Mouse (Mus musculus): ENCODE results near the gene Rnf217. TPM values are rescaled to one million over a fixed set of nuclear protein-coding genes. Genes with fewer than 3 reads are reported as not detected.

The Rnf217 gene
- polyA plus RNA-seq (2012; rRNA removed), result 0.46 and 0.53 TPM in 2 replicates

DNA sequence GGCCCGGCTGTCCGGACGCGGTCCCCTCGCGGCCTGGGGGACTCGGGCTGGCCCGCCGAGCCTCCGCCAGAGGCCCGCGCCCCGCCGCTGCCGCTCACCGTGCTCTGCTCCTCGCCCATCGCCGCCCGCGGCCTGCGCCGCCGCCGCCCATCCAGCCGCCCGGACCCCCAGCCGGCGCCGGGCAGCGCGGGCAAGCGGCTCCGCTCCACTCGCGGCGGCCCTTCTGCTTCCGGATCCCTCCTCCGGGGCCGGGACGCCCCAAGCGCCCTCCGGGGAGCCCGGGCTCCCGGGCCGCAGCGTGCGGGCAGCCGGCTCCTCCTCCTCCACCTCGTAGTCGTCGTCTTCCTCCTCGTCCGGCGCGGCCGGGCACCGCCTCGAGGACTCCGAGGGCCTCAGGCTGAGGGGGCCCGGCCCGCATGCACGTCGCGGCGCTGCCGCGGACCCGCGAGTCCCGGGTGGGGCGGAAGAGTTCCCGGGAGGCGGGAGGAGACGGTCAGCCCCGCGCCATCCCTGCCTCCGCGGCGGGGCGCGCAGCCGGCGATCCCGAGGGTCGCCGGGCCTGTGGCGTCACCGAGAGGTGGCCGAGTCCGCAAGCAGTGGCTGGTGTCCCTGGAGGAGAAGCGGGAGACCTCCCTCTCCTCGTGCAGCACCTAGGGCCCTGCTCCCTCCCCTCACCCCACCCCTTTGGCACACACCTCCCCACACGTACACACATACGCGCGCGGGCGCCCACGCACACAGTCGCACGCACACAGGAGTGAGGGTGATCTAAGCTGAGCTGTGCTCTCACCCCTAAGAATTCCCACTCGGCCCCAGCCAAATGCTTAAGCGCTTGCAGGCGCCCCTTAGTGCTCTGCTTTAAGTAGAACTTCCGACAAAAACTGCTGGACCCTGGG, at the start of gene Rnf217:
Gene Rnf217, minus strand, starts transcription at position 119 of the 896 bp plus-strand sequence.
- DNase-seq (ENCODE audit: low read depth, low spot score), result no peak
- WGBS, result under 1% methylated on average over 97 of the region's 106 CpGs

DNA sequence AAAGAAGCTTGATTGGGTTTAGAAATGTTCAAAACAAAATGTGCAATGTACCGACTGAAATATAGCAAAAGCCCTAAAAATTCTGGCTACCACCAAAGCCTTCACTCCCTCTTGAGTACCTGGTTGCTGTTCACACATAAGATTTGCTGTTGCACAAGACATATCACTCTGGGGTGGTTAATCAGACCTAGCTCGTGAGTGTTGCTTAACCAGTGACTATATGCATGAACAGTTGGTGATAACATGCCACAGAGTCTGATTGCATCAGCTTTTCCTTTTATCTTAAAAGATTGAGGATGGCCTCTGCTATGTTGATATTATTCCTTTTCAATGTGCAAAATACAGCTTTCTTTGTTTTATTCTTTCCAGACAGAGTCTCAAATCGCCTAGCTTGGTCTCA, 38.3 kb upstream of the Rnf217 start:
- WGBS, result 66% methylated on average over 3 of the region's 3 CpGs
- DNase-seq (ENCODE audit: low read depth, low spot score), result no peak

DNA sequence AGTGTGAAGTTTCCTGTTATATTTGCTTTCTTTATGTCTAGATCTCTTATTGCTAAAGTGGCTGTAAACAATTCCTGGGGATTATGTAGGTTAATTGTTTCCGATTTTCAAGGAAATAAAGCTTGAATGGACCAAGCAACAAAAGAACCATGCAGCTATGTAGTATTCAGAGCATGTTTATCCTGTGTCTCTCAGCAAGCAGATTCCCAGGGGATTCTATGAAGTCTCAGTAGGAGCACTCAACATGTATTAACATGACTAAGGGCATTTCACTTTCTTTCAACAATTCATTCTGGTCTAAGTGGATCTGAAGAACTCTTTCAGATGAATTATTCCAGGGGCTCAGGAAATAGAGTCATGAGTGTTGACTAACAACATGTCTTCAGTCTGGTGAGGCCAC, 37.1 kb upstream of the Rnf217 start:
- no peak for DNase-seq (ENCODE audit: low read depth, low spot score)
- WGBS, result 55% methylated on average over 1 of the region's 1 CpGs

DNA sequence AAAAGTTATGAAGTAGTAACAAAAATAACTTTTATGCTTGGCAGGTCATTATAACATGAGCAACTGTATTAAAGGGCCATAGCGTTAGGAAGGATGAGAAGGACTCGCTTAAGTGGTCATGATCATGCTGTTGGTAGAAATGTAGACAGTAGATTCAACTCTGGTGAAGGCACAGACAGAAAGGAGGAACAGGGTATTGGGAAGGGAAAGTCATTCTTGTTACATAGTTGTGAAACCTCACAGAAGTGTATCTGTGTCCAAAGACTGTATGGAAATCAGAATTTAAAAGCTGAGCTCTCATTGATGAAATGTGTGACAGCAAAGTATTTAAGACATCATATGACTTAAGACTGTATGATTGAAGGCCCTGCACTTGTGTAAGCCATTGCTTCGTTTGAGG, 26.1 kb upstream of the Rnf217 start:
- DNase-seq (ENCODE audit: low read depth, low spot score), result no peak
- 80% methylated on average over 3 of the region's 3 CpGs for WGBS

DNA sequence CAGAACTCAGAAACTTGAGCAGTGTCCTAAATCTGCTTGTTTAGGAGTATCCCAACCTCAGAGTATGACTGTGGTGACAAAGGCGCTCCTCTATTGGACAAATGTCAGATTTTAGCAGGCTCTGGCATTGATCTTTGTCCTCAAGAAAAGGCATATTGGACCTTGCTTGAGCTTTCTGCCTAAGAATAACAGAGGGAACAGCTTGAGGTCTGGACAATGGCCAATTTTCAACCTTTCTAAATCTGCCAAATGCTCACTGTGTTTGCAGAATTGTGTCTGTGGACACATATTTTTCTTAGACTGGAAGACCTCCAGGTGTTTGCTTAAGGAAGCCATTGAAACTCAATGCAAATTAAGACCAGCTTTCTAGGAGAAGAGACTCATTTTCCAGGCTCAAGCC, 23.0 kb upstream of the Rnf217 start:
- no peak for DNase-seq (ENCODE audit: low read depth, low spot score)
- 47% methylated on average over 1 of the region's 1 CpGs for WGBS

DNA sequence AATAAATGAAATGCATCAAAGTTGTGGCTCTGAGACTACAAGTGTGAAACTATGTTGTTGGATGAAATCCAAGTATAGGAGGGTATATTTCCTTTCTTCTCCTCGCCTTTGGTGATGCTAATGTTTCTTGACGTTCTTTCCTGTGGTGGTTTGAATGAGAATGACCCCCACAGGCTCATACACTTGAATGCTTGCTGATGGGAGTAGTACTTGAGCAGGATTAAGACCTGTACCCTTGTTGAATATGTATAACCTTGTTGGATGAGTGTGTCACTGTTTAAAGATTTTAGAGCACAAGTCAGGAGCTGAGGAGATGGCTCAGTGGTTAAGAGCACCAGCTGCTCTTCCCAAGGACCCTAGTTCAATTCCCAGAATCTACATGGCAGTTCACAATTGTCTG, 6.4 kb upstream of the Rnf217 start:
- 58% methylated on average over 2 of the region's 2 CpGs for WGBS

DNA sequence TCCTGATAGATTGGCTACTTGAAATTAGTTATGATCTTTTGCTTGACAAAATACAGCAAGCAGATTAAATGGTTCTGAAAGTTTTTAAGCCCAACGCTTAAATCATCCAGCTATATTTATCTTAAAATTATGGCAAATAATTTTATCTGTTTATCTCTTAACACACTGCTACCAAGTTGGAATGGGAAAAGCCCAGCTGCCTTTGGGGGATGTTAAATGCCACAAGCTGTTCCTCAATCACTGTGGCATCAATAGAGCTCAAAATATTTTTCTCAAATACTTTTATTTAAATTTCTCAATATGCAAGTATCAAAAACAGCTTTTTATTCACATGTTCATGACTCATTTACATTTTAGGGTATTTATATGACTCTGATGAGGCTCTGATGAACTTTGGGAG, 5.1 kb upstream of the Rnf217 start:
- no peak for DNase-seq (ENCODE audit: low read depth, low spot score)
- 70% methylated on average over 1 of the region's 1 CpGs for WGBS

More for the DNA sequence above, 6.4 kb upstream of the Rnf217 start:
- no peak for DNase-seq (ENCODE audit: low read depth, low spot score)

DNA sequence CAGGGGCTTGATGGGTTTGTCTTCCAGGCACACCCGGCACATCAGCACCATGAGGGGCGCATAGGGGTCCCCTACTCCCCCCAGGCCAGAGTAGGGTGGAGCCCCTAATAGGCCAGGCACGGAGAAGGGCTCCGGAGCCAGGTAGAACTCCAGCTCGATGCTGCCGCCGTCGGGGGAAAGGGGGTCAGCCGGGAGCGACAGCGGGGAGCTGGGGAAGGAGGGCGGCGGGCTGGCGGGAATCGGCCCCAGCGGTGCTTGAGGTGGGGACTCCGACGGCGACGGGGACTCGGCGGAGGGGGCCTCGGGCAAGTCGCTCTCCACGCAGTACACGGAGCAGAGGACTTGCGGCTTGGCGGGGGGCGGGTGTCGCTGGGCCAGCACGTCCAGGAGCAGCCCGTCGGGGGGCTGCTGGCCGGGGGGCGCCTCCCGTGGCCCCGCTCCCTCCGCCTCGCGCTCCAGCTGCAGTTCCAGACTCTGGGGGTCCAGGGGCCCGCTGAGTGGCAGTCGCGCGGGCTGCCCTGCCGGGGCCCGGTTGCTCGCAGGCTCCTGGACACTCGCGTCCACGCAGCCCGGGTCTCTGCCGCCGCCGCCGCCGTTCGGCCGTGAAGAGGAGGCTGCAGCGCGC, 431 bp downstream of the Rnf217 start:
- WGBS, result 2% methylated on average over 58 of the region's 60 CpGs

DNA sequence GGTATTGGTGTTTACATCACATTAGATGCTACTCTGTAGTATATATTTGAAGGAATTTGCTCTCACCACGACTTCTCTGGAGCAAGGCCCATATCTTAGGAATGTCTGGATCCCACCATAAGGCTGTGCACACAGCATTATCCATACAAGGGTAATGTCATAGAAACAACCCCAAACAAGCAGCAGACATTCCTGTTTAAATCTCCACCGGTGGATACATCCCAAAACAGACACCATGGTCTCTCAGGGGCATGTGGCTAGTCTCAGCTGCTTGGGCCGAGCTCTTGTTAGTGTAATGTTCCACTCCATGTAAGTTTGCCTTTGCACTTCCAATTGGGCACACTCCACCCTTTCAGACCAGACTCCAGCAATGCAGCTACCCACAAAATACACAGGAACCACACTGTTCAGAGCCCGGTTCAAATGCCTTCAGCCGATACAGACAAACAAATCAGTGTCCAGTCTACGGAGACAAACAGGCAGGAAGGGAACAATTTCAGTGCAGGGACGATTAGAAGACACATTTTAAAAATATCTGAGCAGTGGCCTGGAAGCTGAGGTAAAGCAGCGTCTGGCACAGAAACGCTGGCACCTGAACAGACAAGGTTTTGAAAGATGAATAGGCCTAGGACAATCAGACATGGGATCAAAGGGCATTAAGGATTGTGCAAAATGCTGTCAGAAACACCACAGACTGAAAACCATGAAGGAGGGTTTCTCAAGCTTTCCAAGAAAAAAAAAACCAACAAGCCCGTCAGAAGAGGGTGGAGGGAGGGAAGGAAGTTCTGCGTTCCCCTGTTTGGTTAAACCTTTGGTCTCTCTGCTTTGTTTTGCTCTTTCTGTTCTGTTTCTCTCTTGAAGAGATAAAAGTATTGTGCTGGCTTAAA, 1.8 kb downstream of the Rnf217 start:
- DNase-seq (ENCODE audit: low read depth, low spot score), result no peak
- 8% methylated on average over 11 of the region's 11 CpGs for WGBS

More for the DNA sequence above, 431 bp downstream of the Rnf217 start:
- DNase-seq (ENCODE audit: low read depth, low spot score), result no peak

DNA sequence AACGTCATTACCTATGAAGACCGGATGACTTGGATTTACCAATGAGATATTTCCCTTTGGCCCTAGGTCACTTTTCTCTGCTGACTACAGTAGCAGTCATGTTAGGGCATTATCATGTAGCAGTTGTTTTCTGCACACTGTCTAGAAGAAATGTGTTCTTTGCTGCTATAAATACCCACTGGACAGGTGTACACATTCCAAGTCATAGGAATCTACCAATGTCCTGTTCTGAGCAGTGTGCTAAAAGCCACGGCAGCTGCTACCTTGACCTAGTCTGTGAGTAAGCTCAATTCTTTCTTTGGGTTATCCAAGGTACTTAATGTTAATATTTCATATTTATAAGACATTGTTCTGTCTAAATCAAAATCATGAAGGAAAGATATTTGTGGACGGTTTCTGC, 5.1 kb downstream of the Rnf217 start:
- WGBS, result 82% methylated on average over 4 of the region's 4 CpGs

DNA sequence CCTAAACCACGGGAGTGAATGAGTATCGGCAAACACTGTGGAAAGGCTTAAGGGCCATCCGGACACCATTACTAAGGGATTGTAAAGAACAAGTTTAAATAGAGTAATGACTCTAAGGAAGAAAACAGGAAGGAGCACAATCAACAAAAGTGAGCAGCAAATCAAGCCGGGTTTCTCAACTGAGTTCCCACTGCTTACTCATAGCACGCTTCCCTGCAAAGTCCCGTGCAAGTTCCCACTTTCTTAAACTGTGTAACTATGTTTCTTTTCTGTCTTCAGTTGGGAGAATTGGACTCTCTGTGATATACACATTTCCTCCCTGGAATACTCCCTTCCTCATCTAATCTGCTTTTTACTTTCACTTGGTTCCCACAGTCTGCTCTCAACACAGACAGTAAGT, 8.9 kb downstream of the Rnf217 start:
- no peak for DNase-seq (ENCODE audit: low read depth, low spot score)
- 77% methylated on average over 6 of the region's 6 CpGs for WGBS

More for the DNA sequence above, 5.1 kb downstream of the Rnf217 start:
- DNase-seq (ENCODE audit: low read depth, low spot score), result no peak

DNA sequence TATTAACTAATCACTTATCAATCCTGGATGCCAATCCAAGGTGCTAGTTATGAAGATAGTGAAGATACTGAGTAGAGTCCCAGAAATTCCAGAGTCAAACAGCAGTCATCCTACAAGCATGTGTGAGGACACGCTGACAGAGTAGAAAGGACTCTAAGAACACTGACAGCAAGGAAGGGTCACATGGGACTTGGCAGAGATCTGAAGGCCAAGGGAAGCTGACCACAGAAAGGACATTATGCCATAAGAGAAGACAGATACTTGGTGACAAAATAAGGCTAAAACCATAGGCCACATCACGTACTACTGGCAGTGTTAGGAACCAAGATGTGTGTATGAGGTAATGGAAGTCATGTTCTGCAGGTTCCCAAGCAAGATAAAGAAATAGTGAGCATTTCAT, 11.1 kb downstream of the Rnf217 start:
- WGBS, result 86% methylated on average over 2 of the region's 2 CpGs
- DNase-seq (ENCODE audit: low read depth, low spot score), result no peak

DNA sequence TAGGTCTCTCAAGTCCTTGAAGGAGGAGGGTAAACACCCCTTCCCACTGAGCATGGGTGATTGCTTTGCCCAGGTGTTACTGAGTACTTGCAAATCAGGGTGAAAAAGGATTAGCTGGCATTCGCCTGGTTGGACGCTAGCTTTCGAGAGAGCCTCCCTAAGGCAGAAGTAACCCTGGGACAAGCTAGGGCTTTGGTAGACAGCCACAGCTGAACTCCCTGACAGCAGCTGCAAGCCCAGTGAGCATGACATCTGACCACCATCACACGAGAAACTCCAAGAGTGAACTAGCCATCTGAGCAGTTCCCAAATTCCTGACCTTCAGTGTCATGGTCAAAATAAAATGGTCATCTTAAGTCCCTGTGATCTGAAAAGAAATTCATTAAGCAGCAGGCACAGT, 12.2 kb downstream of the Rnf217 start:
- DNase-seq (ENCODE audit: low read depth, low spot score), result no peak
- 61% methylated on average over 4 of the region's 4 CpGs for WGBS

DNA sequence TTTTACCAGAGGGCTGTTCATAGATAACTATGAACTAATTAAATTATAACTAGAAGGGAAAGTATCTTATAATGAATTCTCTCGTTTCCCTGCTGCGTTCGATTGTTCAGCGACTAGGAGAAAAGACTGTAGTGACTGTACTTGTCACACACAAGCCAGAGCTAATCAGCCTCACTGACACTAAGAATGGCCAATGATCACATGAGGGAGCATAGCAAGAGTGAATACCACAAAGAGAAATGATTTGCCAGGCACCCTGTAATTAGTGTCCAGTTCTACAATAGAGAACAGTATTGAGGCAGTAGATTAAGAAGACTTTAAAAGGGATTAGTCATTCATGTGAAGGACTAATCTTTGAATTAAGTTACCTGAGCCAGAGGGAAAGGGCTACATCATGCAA, 13.7 kb downstream of the Rnf217 start:
- DNase-seq (ENCODE audit: low read depth, low spot score), result no peak
- 92% methylated on average over 4 of the region's 4 CpGs for WGBS

DNA sequence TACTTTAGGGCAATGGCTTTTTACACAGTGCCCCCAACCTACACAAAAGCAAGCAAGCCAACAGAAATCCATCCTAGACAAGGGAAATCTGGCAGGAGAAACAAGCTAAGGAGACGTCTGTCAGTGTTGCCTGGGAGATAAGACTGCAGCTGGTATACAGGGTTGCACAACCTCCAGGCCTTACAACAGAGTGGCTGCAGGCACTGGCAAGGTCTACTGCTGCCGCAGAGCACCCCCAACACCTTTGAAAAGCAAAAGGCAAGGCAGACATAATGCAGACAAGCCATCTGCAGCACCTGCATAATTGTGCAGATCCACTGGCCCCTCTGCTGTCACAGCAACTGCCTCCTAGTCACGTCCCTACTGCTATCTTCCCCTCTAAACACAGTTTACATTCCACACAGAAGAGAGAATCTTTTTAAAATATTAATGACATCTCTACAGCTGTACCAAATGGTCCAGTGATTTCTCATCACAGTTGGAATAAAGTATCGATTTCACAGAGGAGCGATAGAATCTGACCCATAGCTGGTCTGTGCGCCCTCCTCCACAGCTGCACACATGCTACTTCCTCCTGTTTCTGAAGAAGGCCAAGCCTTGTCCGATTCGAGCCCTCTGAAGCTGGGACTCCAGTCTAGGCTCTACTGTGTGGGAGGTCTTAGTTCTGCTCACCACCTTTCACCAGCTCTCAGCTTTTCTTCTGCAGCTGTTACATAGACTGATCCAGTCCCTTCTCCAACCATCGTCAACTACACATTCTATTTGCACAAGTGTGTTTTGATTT, 16.1 kb downstream of the Rnf217 start:
- WGBS, result 45% methylated on average over 9 of the region's 9 CpGs
- no peak for DNase-seq (ENCODE audit: low read depth, low spot score)

DNA sequence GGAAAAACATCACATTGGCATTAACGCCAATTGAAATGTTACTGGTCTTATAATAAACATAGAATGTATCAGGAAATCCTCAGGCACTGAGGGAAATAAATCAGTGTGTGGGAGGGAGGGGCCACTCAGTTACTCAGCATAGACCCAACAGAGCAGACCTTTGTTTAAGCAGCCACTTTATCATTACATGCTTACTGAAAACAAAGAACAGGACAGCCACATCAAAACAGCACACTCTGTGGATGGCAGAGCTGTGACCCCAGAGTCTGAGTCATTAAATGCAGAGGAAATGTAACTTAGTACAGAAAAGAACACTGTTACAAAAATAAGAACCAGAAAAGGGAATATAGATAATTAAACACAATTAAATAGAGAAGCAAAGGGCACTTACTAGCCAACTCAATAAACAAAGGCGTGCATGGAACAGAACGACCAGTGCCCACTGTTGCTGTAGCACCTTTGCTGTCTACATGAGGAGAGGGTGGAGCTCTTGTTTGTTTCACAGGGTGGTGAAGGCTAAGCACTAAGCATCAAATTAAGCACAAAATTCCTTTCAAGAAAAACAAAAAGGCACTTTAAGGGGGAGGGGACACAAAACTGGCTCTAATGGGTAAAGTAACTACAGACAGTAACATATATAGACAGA, 16.8 kb downstream of the Rnf217 start:
- WGBS, result 23% methylated on average over 3 of the region's 3 CpGs
- DNase-seq (ENCODE audit: low read depth, low spot score), result no peak

DNA sequence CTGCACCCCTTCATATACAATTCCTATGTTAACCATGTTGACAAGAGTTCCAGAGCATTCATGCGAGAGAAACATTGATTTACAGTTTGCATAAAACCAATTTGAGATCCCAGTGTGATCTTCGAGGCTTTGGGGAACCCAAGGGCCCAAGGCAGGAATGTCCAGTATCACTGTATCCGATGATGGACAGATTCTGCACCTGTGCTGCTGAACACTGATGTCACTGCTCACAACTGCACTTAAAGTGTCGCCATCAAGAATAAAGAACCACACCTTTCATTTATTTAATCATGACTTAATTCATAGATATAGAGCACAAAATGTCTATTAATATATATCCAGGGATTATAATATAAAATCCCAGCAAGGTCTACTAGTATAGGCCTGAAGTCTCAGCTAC, 28.3 kb downstream of the Rnf217 start:
- DNase-seq (ENCODE audit: low read depth, low spot score), result no peak
- WGBS, result 87% methylated on average over 4 of the region's 4 CpGs

DNA sequence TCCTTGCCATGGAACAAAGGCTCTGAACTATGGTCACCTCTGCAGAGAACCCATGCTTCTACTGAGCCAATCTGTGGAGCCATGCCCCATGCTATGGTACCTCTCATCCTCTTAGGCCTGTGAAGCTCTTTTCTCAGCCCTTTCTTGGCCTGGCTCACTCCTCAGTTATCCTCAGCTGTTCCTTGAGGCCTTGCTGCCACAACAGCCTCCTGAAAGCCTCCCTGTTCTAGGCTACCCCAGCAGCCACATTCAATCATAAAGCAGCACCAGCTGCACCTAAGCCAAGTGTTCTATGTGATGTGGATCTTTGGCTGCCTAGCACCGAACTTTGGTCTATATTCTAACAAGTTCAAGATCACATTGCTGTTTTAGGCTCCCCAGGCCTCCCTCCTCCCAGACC, 28.9 kb downstream of the Rnf217 start:
- no peak for DNase-seq (ENCODE audit: low read depth, low spot score)
- WGBS, result 79% methylated on average over 1 of the region's 1 CpGs

DNA sequence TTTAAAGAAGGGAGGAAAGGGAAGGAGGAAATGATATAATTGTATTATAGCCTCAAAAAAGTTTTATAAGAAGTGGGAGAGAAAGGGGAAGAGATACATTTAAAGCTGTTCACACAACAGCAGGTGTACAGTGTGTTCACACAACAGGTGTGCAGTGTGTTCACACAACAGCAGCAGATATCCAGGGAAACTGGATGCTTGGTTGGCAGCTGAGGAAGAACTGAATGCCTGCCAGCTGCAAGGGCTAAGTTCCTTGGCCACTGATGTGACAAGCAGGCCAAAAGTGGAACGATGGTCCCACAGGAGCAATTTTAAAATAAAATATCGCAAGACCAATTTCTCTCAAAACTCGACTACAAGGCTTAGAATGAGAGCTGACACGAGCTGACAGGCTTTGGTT, 35.7 kb downstream of the Rnf217 start:
- no peak for DNase-seq (ENCODE audit: low read depth, low spot score)
- WGBS, result 85% methylated on average over 4 of the region's 4 CpGs

All from large intestine, adult 2 months (tissue).